Mouse (Mus musculus) bone marrow macrophage, adult 2 months (primary cell): ENCODE data around the gene Slc9a3r2.

ENCODE experiments used
- CTCF ChIP-seq: IDR thresholded peaks from 2 replicates; pipeline ENCODE4 v1.5.1; 2012; ENCODE audit warnings: low read depth, mild to moderate bottlenecking, low read length, moderate library complexity
- POLR2A ChIP-seq: IDR thresholded peaks from 2 replicates; pipeline ENCODE4 v1.6.1; 2012; ENCODE audit warnings: mild to moderate bottlenecking, low read depth, low read length, borderline replicate concordance

DNA sequence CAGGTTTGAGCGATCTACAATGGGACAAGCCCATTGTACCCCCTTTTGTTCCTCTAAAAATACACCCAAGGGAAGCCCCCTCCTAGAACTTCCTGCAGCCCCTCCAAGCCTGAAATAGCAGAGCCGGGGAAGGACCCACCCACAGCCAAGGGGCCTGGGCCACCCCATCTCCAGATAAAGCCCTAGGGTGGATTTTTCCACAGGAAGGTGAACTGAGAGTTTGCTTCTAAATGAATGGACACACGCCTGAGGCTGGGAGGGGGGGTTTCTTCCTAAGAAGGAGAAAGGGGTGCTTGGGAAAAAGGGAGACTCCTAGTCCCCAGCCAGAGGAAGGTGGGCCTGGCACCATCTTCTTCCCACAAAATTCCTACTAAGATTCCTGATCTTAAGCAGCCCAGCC is 4.2 kb downstream of the Slc9a3r2 start:
- TF ChIP-seq CTCF (no peak), POLR2A (no peak)
